Mouse (Mus musculus): Measurements from ENCODE around the gene Fam19a5. TPM values are rescaled to one million over a fixed set of nuclear protein-coding genes. Genes with fewer than 3 reads are reported as not detected.

Gene Fam19a5
- total RNA-seq, 2 experiments from 2014 or later: 5.7 to 5.8 TPM

DNA sequence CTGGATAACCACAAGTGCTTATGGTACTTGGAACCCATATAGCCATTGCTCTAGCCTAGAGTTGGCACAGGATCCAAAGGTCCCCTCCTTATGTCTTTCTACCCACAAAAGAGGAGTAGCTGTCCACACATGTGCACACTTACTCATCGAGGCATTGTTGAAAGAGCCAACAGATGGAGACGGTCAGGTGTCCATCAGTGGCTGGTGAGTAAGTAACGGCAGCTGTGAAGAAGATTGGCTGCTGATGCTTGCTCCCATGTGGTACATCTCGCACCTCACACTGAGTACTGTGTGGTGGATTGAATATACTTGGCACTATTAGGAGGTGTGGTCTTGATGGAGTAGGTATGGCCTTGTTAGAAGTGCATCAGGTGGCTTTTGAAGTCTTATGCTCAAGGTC is 192.2 kb downstream of the Fam19a5 start:
- DNase-seq: no peak

DNA sequence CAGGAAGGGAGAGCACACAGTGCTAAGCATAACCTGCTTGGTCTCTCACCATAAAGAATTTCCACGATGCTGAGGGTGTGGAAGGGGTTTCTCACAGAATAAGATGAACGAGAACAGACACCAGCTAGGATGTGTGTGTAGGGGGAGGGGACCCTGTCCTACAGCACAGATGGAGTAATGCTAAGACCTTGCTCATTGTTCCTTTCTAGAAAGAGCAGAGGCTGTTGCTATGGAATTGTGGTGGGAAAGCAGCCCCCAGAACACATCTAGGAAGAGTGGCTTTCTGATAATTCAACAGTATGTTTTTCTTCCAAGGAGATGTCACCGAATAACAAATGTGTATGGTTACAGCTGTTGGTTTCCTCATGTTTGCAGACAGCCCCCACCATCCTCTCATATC is 211.4 kb downstream of the Fam19a5 start:
- DNase-seq: no peak

GRCm38 (mm10) chr15:87765876-87766275 is 221.8 kb downstream of the Fam19a5 start:
- DNase-seq: no peak

DNA sequence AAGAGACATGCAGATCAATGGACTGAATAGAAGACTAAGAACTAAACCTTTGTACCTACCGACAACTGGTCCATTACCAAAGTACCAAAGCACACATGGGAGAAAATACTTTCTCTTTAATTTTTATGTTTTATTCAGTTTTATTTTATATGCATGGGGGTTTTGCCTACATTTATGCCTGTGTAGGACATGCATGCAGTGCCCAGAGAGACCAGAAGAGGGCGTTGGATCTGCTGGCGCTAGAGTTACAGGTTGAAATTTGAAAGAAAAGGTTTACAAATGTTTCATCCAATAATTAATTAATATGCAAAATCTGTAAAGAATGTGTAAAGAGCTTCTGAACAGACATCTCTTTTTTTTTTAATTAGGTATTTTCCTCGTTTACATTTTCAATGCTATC is 229.9 kb downstream of the Fam19a5 start:
- DNase-seq: no peak

GRCm38 (mm10) chr15:87783331-87783730 is 239.2 kb downstream of the Fam19a5 start:
- no peak for DNase-seq

- no peak for DNase-seq
Observed at GRCm38 (mm10) chr15:87789671-87790070, 245.6 kb downstream of the Fam19a5 start.

GRCm38 (mm10) chr15:87793661-87794060 is 249.6 kb downstream of the Fam19a5 start:
- no peak for DNase-seq

DNA sequence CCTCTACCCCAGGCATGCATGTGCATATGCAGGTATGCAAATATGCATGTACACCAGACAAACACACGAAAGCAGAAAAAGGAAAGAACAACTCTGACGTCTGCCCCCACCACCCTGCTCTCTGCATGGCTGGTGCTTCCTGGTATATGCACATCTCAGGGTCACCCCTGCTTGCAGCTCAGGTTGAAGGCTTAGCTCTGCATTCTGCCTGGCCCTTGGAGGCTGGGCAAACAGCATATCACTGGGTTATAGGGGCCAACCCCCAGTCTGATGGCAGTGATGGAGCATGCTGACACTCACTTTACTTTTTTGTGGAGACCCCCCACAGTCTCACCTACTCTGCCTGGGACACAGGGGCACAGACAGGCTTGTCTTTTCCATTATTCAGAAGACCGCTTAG is 252.5 kb downstream of the Fam19a5 start:
- no peak for DNase-seq

Small RNAs within 50 kb of the gene (microRNA-seq; reads per million reads assigned to microRNA genes)
- not detected for gene Mir6393
